Mouse (Mus musculus) megakaryocyte, embryonic 14.5 days (primary cell): ENCODE data around the gene Tspan8. TPM values are rescaled to one million over a fixed set of nuclear protein-coding genes. Genes with fewer than 3 reads are reported as not detected.

Experiments
- H3K27me3 ChIP-seq: replicated peaks from 2 replicates; pipeline ENCODE3; 2012; ENCODE audit warnings: inconsistent platforms
- H3K36me3 ChIP-seq: replicated peaks from 2 replicates; pipeline ENCODE3; 2012; ENCODE audit warnings: low read length, inconsistent platforms, mixed read lengths
- H3K4me1 ChIP-seq: 2 replicates; pipeline ENCODE4 v1.6.1; 2012; ENCODE audit warnings: inconsistent platforms
- H3K4me3 ChIP-seq: replicated peaks from 2 replicates; pipeline ENCODE3; 2012; ENCODE audit warnings: moderate library complexity, mild to moderate bottlenecking, inconsistent platforms
- H3K9me3 ChIP-seq: 2 replicates; pipeline ENCODE4 v1.6.1; 2012; ENCODE audit warnings: inconsistent platforms
- FLI1 ChIP-seq: IDR thresholded peaks from 2 replicates; pipeline ENCODE4 v1.6.1; 2012; ENCODE audit warnings: low read length, inconsistent platforms, mixed read lengths
- GATA1 ChIP-seq: IDR thresholded peaks from 3 replicates; pipeline ENCODE4 v1.6.1; 2012; ENCODE audit warnings: mixed read lengths, low read length, inconsistent platforms, borderline replicate concordance
- polyA plus RNA-seq: library from polyadenylated mRNA; stranded (reverse); fragments of >175 nt; gene quantifications from 2 replicates; pipeline ENCODE4 v1.2.3, GENCODE M21; 2012; ENCODE audit warnings: low replicate concordance; ENCODE audit not compliant: insufficient read depth

Gene Tspan8
- polyA plus RNA-seq, 1 experiment, result not detected

DNA sequence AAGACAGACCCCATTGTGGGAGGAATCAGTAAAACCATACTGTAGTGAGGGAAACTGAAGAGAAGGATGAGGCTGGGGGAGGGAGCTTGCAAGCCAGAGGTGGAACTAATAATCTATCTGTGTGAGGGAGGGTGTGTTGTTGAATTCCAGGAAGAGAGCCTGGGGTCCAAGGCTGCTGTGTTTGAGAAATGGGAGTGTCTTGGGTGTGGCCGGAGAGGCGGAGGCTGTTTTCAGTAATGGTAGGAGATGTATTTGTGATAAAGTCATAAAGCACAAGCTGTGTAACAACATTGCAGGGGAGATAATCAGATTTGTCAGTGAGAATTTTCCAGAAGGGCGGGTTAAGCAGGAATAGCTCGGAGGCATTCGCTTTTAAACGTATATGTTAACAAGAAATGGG lies 17.4 kb downstream of the Tspan8 start:
- Histone ChIP-seq H3K4me3 (no peak overlapping the region), H3K36me3 (no peaks in the 10 kb centered on the region), H3K4me1 (no peaks in the 10 kb centered on the region), H3K9me3 (peaks cover 22% of the 10 kb centered on the region), H3K27me3 (no peaks in the 10 kb centered on the region)
- no peak for TF ChIP-seq GATA1
- no peak for TF ChIP-seq FLI1

DNA sequence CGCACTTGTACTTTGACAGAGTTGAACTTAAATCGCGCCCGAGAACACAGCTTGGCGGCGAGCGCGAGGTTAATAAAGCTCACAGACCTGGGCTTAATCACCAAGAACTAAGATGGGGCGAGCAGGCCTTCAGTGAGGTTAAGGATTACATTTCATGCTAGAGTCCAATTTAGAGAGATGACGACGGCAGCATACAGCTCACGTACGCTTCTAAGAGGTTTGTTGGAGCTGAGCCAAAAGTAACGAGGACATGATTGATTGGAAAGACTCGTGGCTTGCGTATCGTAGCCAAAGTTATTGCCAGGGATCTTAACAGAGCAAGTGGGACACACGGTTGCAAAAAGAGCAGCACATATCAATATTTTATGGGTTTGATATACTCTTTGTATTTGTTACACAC lies 30.3 kb downstream of the Tspan8 start:
- Histone ChIP-seq H3K4me1 (no peaks in the 10 kb centered on the region), H3K27me3 (no peaks in the 10 kb centered on the region), H3K4me3 (no peak overlapping the region), H3K9me3 (peaks cover 4% of the 10 kb centered on the region; the same call in 1 of the 2 replicates), H3K36me3 (no peaks in the 10 kb centered on the region)
- TF ChIP-seq GATA1 (no peak), FLI1 (no peak)

DNA sequence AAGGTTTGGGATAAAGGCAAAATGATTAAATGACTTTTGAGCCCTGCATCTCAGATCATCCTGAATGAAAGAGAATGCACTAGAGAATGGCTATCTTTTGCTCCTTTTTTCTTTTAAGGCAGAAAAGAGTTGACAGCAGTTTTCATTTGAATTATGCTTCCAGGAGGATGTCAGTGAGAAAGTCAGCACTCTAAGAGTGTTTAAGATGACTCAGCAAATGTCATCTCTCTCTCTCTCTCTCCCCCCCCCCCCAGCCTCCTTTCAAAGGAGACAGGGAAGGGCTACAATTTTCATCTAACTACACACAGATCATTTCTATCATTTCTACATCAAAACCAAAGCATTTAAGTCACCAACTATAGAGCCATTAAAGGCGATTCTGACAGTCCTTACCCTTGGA lies 31.9 kb downstream of the Tspan8 start:
- H3K4me3 ChIP-seq, result no peak overlapping the region
- H3K36me3 ChIP-seq, result no peaks in the 10 kb centered on the region
- no peaks in the 10 kb centered on the region for H3K4me1 ChIP-seq
- H3K27me3 ChIP-seq, result no peaks in the 10 kb centered on the region
- no peak for TF ChIP-seq GATA1
- TF ChIP-seq FLI1, result no peak
- H3K9me3 ChIP-seq, result peaks cover 12% of the 10 kb centered on the region

DNA sequence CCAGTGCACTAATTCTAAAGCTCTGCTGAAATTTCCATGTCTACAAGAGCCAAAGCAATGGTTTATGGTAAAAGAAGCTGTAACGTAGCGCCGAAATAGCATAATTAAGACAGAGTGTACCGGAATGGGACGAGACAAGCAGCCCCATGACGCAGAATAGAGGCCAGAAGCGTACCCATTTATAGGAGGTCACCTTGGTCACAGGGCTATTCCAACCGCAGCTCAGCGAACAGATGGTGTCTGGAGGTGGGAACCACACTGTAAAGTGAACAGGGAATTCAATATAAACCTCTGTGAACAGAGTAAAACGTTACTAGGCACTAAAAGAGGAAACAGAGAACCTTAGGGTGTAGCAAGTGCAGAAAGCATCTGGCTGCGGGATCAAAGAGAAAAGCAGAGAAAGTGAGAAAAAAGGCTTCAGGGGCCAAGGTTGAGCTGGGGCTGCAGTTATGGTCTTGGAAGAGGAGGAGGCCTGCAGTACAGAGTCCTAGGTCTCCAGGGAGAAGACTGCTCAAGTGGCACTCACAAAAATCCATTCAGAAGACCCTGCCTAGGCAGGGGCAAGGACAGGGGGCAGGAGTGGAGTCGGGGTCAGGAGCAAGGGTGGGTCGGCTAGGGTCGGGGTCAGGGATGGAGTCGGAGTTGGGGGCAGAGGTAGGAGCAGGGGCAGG lies 43.7 kb downstream of the Tspan8 start:
- Histone ChIP-seq H3K36me3 (no peaks in the 10 kb centered on the region), H3K9me3 (peaks cover 6% of the 10 kb centered on the region; the same call in 1 of the 2 replicates), H3K27me3 (no peaks in the 10 kb centered on the region), H3K4me3 (no peak overlapping the region), H3K4me1 (no peaks in the 10 kb centered on the region)
- TF ChIP-seq GATA1, result no peak
- TF ChIP-seq FLI1, result no peak

DNA sequence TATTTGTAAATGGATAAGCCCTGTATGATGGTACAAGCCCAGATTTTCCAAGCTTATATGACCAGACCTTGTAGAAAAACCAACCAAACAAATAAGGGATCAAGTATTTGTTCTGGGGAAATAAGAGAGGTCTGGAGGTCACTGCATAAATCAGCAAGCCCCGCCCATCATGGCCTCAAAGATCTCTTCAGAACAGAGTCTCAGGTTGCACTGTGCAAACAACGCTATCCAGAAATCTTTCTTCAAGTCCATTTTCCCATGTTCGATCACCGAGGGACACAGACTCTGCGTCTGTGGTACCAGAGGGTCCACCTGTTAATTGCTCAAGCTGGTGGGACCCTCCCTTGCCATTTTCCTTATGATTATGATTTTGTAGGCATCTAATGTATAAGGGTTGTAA lies 45.3 kb downstream of the Tspan8 start:
- TF ChIP-seq GATA1, result no peak
- TF ChIP-seq FLI1, result no peak
- Histone ChIP-seq H3K36me3 (no peaks in the 10 kb centered on the region), H3K4me3 (no peak overlapping the region)

DNA sequence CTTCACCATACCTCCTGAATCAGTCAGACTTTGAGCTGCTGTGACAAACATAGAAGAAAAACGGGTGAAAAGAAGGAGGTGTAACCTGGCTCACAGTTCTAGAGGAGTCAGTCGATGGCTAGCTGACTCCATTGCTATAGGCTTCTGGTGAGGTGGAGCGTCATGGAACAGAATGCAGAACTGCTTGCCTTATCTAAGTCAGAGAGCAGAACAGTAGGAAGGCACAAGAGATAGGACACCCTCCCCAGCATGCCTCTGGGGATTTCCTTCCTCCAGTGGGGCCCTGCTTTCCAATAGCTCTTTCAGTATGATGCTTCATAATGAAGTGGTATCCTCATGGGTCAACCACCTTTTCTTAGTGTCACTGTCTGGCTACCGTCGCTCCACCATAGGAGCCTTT lies 66.1 kb downstream of the Tspan8 start:
- TF ChIP-seq FLI1, result no peak
- TF ChIP-seq GATA1, result no peak
- Histone ChIP-seq H3K9me3 (peaks cover 20% of the 10 kb centered on the region), H3K4me1 (no peaks in the 10 kb centered on the region), H3K36me3 (no peaks in the 10 kb centered on the region), H3K27me3 (no peaks in the 10 kb centered on the region), H3K4me3 (no peak overlapping the region)

More for the DNA sequence above, 45.3 kb downstream of the Tspan8 start:
- Histone ChIP-seq H3K4me1 (no peaks in the 10 kb centered on the region), H3K27me3 (no peaks in the 10 kb centered on the region), H3K9me3 (peaks cover 6% of the 10 kb centered on the region; the same call in 1 of the 2 replicates)

DNA sequence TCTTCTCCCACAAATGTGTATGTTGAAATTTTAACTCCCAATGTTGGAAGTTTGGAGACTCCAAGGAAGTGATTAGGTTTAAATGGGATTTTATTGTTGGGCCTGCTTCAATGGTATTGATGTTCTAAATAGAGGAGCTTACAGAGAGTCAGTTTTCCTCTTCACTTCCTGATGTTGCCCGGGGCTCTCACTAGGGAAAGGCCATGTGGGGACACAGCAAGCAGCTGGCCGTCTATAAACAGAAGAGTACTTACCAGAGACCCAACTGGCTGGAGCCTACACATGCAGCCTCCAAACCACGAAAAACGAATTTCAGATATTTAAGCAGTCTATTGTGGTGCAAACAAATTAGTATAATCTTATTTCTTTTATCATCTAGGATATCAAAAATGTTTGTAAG lies 75.3 kb downstream of the Tspan8 start:
- H3K4me1 ChIP-seq, result no peaks in the 10 kb centered on the region
- H3K4me3 ChIP-seq, result no peak overlapping the region
- H3K27me3 ChIP-seq, result no peaks in the 10 kb centered on the region
- no peaks in the 10 kb centered on the region for H3K36me3 ChIP-seq
- peaks cover 14% of the 10 kb centered on the region; the same call in 1 of the 2 replicates for H3K9me3 ChIP-seq
- TF ChIP-seq GATA1 (no peak), FLI1 (no peak)

DNA sequence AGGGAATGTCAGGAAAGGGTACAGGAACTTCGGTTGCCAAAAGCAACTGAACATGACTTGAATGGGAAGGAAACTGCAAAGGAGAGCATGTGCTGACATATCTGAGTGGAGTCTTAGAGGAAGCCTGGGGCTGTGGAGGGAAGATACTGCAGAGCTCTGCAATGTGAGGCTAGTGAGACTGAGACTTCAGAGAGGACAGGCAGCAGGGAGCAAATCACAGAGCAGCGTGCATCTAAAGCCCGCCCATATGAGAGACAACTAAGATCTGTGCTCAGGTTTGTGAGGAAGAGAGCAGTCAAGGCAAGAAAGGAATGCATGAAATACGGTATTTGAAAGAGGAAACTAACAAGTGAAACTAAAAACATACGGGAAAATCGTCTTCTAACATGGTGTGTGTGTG lies 76.3 kb downstream of the Tspan8 start:
- Histone ChIP-seq H3K9me3 (peaks cover 16% of the 10 kb centered on the region; the same call in 1 of the 2 replicates), H3K36me3 (no peaks in the 10 kb centered on the region), H3K4me3 (peak overlapping the region; percentile 44), H3K27me3 (no peaks in the 10 kb centered on the region), H3K4me1 (no peaks in the 10 kb centered on the region)
- no peak for TF ChIP-seq GATA1
- no peak for TF ChIP-seq FLI1

DNA sequence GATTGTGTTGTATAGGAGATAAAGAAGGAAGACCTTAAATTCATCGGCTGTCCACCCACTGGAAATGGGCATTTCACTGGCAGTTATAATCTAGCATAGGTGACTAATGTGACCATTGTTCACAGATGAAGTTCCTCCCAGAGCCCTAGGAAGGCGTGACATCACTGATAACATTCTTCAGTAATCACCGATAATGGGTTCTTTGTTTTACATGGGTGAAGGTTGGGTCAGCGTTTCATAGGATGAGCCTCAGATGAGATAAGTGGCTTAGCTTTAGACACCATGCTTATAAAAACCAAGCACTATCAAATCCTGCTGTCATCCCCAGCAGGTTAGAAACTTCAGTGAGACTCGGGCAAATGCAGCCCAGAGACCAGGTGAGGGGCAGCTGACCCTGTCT lies 77.4 kb downstream of the Tspan8 start:
- Histone ChIP-seq H3K36me3 (no peaks in the 10 kb centered on the region), H3K4me1 (no peaks in the 10 kb centered on the region), H3K27me3 (no peaks in the 10 kb centered on the region), H3K4me3 (no peak overlapping the region), H3K9me3 (peaks cover 17% of the 10 kb centered on the region; the same call in 1 of the 2 replicates)
- TF ChIP-seq FLI1 (no peak), GATA1 (no peak)

DNA sequence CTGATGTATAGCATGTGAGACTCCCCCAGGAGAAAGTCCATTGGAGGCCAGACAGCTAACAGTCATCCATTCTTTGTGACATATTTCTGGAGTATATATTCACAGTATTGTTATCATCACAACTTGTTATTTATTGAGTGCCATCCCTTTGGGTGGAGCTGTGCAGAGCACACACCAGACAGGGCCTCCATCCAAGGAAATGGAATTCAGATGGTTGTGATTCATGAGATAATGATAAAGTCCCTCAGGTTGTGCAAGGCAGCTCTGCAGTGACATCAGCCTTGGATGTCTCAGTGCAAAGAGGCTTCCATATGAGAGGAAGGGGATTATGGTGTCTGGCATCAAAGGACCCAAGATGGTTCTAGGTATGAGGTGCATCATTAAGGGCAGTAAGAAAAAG lies 80.1 kb downstream of the Tspan8 start:
- H3K4me1 ChIP-seq, result no peaks in the 10 kb centered on the region
- H3K9me3 ChIP-seq, result peaks cover 19% of the 10 kb centered on the region
- H3K27me3 ChIP-seq, result no peaks in the 10 kb centered on the region
- TF ChIP-seq FLI1 (no peak), GATA1 (no peak)
- no peak overlapping the region for H3K4me3 ChIP-seq
- no peaks in the 10 kb centered on the region for H3K36me3 ChIP-seq

DNA sequence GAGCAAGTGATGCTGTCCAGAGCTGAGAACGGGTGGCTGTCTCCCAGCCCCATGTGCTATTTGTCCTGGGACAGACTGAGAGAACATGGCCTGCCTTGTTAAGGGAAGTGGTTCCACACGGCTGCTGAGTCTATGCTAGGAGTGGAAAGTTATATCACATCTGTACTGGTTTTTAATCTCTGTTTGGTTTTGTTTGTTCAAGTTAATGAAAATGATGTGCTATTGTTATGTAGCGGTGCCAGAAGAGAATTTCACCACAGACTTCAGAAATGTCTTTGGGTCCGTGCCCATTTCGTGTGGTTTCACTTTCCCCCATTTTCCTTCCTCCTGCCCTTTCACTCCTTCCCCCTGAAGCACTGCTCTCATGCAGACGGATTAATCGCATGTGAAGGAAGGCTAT lies 80.6 kb downstream of the Tspan8 start:
- no peak for TF ChIP-seq FLI1
- no peak for TF ChIP-seq GATA1

More for the DNA sequence above, 80.6 kb downstream of the Tspan8 start:
- Histone ChIP-seq H3K4me3 (peak overlapping the region; percentile 10), H3K9me3 (peaks cover 19% of the 10 kb centered on the region), H3K4me1 (no peaks in the 10 kb centered on the region), H3K36me3 (no peaks in the 10 kb centered on the region), H3K27me3 (no peaks in the 10 kb centered on the region)

Other genes with a start within 250 kb of the Tspan8 start
- gene A930009A15Rik, start 246.8 kb upstream of the Tspan8 start, polyA plus RNA-seq, result not detected in 2 replicates
- gene Lgr5, start 229.1 kb upstream of the Tspan8 start, polyA plus RNA-seq, result not detected in 2 replicates
- not detected in 2 replicates for gene Ptprr, start 201.4 kb downstream of the Tspan8 start, polyA plus RNA-seq